Mouse (Mus musculus): ENCODE data around the gene Adcyap1.

DNA sequence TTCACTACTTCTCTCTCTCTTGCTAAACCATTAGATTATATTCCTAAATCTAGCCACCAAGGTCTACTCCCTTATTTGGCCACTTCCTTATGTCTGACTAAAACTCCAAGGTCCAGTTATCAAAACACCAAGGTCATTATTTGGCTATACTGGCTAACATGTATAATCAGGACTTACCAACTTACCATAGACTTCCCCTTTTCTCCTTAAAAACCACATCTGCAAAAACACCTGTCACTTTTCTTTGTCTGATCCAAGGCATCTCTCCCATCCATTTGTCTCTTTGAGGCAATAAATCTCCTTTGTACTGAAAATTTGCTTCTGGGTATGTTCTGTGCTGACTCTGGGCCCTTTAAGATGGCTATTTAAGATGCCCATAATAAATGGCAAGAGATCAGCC, 29.2 kb upstream of the Adcyap1 start:
- TF ChIP-seq CTCF (IDR thresholded peaks at IDR 0.05; ENCODE audit: low read depth) (no peak), EP300 (IDR thresholded peaks at IDR 0.05; ENCODE audit: low read depth) (no peak)
